Mouse (Mus musculus): Measurements from ENCODE around the gene Thap4.
"Not testable (repeated sequence)": the region's sequence is repeated elsewhere in the genome, so short reads cannot be mapped to it uniquely, and the experiment has no call there.

The Thap4 gene

DNA sequence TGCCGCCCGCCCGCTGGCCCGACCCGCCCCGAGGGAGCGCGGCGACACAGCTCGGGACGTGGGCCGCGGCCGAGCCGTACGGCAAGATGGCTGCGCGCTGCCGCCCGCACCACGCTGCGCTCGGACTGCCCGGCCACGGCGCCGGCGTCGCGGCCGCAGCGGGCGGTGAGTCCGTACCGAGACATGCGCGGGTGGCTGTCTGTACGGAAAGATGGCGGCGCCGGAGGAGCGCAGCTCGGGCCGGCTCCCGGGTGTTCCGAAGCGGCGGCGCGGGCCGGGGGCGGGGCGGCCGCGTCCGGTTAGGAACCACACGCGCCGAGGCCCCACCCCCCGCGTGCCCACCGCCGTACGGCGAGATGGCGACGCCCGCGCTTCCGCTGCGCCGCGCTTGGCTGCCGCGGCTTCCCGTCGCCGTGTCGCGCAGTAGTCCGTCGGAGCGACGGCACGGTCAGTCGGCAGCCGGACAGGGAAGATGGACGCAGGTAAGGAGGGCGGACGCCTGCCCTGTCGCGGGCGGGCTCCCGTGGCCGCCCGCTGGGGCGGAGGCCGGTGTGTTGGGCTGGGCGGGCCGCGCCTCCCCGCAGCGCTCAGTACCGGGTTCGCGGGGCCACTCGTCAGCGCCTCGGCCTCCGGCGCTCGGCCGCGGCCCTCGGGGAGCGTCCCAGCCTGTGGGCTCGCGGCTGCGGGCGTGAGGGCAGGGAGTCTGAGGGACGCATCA, at the start of gene Thap4:
TSS of gene Thap4 (minus strand) at position 292 of the 718 bp plus-strand sequence.
- in situ Hi-C loops (cut with MboI; ENCODE audit: low pct_unique_long_range_greater_than_20kb in 1 of 2, low sequenced_read_pairs in 2 of 2, unreplicated experiment in 1 of 2) = no loop called here

DNA sequence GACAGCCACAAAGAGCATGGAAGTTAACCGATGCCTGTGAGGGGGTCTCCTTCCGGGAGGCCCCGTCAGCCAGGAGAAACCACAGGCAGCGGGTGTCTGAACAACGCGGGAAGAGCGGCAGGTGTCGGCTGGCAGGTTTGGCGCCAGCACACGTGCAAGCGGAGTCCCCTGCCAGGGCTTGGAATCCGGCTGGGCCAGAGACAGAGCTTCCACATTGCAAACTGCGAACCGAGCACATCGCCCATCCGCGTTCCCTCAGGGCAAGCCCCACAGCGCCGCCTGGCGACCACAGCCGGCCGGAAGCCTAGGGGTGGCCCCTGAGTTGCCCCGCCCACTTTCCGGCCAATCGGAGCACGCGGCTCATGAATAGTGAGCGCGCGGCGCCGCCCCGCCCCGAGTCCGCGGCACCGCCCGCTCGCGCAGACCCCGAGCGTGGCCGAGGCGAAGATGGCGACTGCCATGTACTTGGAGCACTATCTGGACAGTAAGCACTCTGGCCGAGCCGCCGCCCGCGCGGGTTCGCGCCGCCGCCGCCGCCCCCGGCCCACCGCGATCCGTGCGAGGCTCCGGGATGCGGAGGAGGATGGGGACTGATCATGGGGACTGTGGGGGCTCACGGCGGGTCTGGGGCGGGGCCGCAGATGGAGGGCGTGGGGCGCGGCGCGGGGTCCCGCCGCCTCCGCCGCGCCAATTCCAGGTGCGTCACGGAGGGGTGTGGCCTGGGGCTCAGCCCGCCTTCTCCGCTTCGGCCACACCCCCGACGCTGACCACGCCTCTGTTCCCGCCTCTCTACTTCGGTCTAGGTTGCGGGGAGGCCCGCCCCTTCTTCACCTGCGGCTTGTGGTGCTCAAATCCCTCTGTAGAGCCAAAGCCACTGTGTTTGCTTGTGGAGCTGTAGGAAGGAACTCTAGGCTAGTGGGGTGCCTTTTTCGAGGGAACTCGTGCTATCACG, 49.2 kb upstream of the Thap4 start, which contains the start of gene Ing5:
TSS of gene Ing5 (plus strand) at position 410 of the 952 bp plus-strand sequence.
- in situ Hi-C loops (cut with MboI; ENCODE audit: low pct_unique_long_range_greater_than_20kb in 1 of 2, low sequenced_read_pairs in 2 of 2, unreplicated experiment in 1 of 2) = no loop called here

GRCm38 (mm10) chr1:93802771-93803170, 48.1 kb upstream of the Thap4 start:
- in situ Hi-C loops (cut with MboI; ENCODE audit: low pct_unique_long_range_greater_than_20kb in 1 of 2, low sequenced_read_pairs in 2 of 2, unreplicated experiment in 1 of 2) = no loop called here

DNA sequence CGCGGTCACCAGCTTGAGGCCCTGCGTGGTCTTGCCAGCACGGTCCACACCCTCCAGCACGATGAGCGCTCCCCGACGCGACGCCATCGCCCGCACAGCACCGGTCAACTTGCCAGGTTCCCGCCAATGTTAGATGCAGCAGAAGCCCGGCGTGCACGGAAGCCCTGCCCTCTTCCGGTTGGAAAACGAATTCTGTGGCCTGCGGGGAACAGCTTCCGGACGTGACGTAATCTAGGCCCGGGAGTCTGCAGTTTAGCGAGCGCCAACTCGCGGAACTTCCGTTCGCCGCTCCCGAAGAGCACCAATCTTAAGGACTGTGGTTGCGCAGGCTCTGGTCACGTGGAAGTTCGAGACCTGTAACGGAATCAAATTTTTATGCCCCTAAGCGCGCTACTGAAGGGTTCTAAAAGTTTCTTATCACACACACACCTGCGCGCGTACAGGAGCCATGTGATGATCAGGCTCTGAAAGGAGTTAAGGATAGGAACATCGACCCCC, 47.1 kb upstream of the Thap4 start, which contains the start of gene Dtymk:
TSS of gene Dtymk (minus strand) at position 194 of the 498 bp plus-strand sequence.
- in situ Hi-C loops (cut with MboI; ENCODE audit: low pct_unique_long_range_greater_than_20kb in 1 of 2, low sequenced_read_pairs in 2 of 2, unreplicated experiment in 1 of 2) = no loop called here

DNA sequence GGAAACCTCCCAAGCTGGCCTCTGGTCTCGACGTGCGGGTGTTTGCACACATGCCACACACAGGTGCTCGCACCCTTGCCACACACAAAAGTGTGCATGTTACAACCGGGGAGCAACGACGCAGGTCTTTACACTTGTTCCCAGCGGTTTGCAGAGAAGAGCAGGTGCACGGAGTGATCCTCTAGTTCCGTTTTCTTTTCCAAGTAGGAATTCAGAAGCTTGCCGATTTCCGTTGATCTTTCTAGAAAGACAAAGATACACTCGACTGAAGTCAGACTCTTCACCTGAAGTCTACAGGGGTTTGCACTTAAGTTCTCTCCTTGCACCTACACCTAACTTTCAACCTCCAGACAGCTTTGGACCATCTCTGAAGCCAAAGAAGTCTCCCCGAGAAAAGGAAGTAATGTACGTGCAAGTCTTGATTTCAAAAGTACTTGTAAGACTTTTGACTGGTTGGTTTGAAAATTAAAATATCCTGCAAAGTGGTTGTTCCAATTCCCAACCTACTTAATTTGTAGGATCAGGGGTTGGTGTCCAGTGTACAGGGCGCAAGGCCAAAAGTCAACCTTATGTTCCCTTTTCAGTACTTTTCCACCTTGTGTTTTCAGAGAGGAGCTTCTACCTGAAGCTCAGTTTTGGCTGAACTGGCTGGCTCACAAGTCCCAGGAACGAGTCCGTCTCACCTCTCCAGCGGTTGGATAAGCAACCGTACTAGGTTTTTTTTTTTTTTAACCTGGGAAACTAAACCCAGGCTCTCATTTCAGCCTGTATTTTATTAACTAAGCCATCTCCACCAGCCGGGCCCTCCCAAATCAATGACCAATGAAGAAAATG, 46.2 kb upstream of the Thap4 start:
- in situ Hi-C loops (cut with MboI; ENCODE audit: low pct_unique_long_range_greater_than_20kb in 1 of 2, low sequenced_read_pairs in 2 of 2, unreplicated experiment in 1 of 2) = no loop called here

DNA sequence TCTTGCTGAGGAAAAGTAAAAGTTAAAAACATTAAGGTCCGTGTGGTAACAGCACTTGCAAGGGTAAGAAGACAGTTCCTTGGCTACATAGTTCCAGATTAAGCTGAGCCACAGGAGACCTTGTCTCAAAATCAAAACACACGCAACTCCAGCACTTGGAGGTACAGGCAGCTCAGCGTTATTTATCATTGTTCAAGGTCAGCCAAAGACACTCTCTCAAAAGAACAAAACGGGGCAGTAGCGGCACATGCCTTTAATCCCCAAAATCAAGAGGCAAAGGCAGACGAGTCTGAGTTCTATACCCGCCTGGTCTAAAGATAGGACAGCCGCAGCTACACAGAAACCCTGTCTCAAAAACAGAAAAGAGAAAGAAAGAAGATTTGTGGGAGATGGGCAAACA, 41.2 kb upstream of the Thap4 start:
- in situ Hi-C loops (cut with MboI; ENCODE audit: low pct_unique_long_range_greater_than_20kb in 1 of 2, low sequenced_read_pairs in 2 of 2, unreplicated experiment in 1 of 2) = no loop called here

DNA sequence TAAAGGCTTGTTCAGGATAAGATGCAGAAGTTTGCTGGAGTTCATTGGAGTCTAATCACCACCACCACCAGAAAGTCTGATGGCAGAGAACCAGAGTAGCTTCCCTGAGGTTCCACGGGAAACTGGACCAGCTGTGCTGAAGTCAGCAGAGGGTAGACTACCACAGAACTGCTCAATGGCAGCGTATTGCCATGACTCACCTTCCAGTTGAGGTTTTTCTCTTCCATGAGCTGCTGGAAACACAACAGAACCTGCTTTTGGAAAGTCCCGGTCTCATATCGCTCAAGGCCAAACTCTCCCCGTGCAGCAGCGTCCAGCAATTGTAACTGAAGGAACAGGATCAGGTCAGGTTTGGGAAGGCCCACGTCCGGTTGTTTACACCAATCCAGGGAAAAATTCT, 39.9 kb upstream of the Thap4 start:
- in situ Hi-C loops (cut with MboI; ENCODE audit: low pct_unique_long_range_greater_than_20kb in 1 of 2, low sequenced_read_pairs in 2 of 2, unreplicated experiment in 1 of 2) = no loop called here

GRCm38 (mm10) chr1:93786912-93787311, 32.2 kb upstream of the Thap4 start:
- in situ Hi-C loops (cut with MboI; ENCODE audit: low pct_unique_long_range_greater_than_20kb in 1 of 2, low sequenced_read_pairs in 2 of 2, unreplicated experiment in 1 of 2) = no loop called here

GRCm38 (mm10) chr1:93776686-93777085, 22.0 kb upstream of the Thap4 start:
- in situ Hi-C loops (cut with MboI; ENCODE audit: low pct_unique_long_range_greater_than_20kb in 1 of 2, low sequenced_read_pairs in 2 of 2, unreplicated experiment in 1 of 2) = no loop called here

DNA sequence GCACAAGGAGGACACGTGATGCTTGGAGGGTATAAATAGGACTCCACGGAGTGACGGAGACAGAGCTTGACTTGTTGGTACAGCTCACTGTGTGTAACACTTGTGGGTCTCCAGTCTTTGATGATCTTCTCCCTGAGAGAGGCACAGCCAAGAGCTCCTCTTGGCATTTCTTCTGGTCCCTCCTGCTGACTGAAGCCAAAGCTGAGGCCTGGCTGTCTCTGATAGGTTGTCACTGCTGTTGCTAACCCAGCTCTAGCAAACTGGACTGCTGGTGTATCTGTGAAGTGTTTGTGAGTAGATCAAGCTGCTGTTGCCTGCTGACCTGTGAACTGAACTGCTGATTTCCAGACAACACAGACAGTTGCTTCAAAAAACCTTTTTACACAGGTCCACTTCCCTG, 15.2 kb upstream of the Thap4 start:
- in situ Hi-C loops (cut with MboI; ENCODE audit: low pct_unique_long_range_greater_than_20kb in 1 of 2, low sequenced_read_pairs in 2 of 2, unreplicated experiment in 1 of 2) = no loop called here

GRCm38 (mm10) chr1:93767600-93767999, 12.9 kb upstream of the Thap4 start:
- in situ Hi-C loops (cut with MboI; ENCODE audit: low pct_unique_long_range_greater_than_20kb in 1 of 2, low sequenced_read_pairs in 2 of 2, unreplicated experiment in 1 of 2) = no loop called here

DNA sequence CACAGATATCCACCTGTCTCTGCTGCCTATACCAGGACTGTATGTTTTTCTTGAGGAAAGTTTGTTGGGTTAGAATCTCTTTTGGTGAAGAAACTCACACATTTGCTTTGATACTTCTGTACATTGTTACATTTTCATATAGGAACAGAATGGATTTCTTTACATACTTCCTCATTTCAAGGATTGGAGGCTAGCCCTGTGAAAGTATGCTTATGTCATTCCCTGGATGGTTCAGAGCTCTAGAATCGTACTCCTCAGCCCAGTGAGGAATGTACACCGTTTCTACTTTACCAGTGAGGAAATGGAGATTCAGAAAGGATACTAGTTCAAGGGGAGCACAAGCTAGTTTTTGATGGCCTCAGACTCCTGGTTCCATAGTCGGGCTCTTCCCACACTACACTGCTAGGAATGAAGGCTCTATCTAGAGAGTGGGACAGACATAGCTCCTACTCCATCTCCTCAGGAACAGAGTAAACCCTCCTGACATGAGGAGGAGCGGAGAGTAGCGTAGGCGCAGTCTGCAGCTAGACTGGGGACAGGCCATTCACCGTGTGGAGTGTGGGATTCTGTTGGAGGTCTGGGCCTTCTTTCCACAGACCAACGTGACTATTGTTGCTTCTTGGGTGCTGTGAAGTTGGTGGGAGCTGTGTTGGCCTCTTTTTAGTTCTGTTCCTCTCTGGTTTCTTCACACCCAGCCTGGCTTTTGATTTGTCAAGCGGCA, 10.4 kb upstream of the Thap4 start:
- in situ Hi-C loops (cut with MboI; ENCODE audit: low pct_unique_long_range_greater_than_20kb in 1 of 2, low sequenced_read_pairs in 2 of 2, unreplicated experiment in 1 of 2) = no loop called here

- in situ Hi-C loops (cut with MboI; ENCODE audit: low pct_unique_long_range_greater_than_20kb in 1 of 2, low sequenced_read_pairs in 2 of 2, unreplicated experiment in 1 of 2) = not testable (repeated sequence)
Observed at GRCm38 (mm10) chr1:93763531-93763930, 8.9 kb upstream of the Thap4 start.

GRCm38 (mm10) chr1:93760076-93760475, 5.4 kb upstream of the Thap4 start:
- in situ Hi-C loops (cut with MboI; ENCODE audit: low pct_unique_long_range_greater_than_20kb in 1 of 2, low sequenced_read_pairs in 2 of 2, unreplicated experiment in 1 of 2) = no loop called here

DNA sequence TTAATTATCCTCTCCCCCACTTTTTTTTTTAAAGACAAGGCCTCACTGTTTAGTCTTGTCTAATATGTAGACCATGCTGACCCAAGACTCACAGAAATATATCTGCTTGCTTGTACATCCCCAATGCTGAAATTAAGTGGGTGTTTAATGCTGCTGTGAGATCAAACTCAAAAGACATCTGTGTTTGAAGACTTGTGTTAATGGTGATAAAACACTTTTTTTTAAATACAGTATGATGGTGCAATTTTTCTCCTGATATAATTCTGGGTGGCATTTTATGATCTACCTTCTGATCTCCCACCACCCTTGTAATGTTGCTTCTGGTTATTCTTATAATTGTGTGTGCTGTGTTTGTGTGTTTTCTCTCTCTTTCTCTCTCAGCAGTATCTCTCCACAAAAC, 1.5 kb upstream of the Thap4 start:
- in situ Hi-C loops (cut with MboI; ENCODE audit: low pct_unique_long_range_greater_than_20kb in 1 of 2, low sequenced_read_pairs in 2 of 2, unreplicated experiment in 1 of 2) = no loop called here

GRCm38 (mm10) chr1:93755618-93756017, 954 bp upstream of the Thap4 start:
- in situ Hi-C loops (cut with MboI; ENCODE audit: low pct_unique_long_range_greater_than_20kb in 1 of 2, low sequenced_read_pairs in 2 of 2, unreplicated experiment in 1 of 2) = no loop called here

DNA sequence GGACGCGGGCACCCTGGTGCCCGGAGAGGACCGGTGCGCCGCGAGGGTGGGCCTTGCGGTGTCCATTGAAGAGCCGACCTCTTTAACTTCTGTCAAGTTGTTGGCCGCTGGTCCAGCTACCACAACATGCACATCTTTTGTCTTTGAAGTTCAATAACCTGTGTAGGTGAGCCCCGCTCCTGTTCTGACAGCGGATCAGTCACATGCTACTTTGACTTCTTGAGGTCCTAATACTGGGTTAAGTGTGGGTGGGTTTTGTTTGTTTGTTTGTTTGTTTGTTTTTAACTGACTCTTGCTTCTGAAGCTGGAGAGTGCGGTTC, 587 bp upstream of the Thap4 start:
- in situ Hi-C loops (cut with MboI; ENCODE audit: low pct_unique_long_range_greater_than_20kb in 1 of 2, low sequenced_read_pairs in 2 of 2, unreplicated experiment in 1 of 2) = no loop called here

- in situ Hi-C loops (cut with MboI; ENCODE audit: low pct_unique_long_range_greater_than_20kb in 1 of 2, low sequenced_read_pairs in 2 of 2, unreplicated experiment in 1 of 2) = no loop called here
Observed at GRCm38 (mm10) chr1:93753911-93754572, 622 bp downstream of the Thap4 start.

Data from mouse embryonic stem cell (cell line).